Mouse (Mus musculus) megakaryocyte, embryonic 14.5 days (primary cell): ENCODE data around the gene Tmem88.

Experiments used
- FLI1 ChIP-seq: IDR thresholded peaks from 2 replicates; pipeline ENCODE4 v1.6.1; 2012; ENCODE audit warnings: low read length, inconsistent platforms, mixed read lengths
- GATA1 ChIP-seq: IDR thresholded peaks from 3 replicates; pipeline ENCODE4 v1.6.1; 2012; ENCODE audit warnings: mixed read lengths, low read length, inconsistent platforms, borderline replicate concordance

- TF ChIP-seq GATA1 = no peak
- no peak for TF ChIP-seq FLI1
Measured at GRCm38 (mm10) chr11:69368356-69369214, 29.4 kb downstream of the Tmem88 start.
